Mouse (Mus musculus) layer of hippocampus, adult 2 months (tissue): ENCODE results near the gene Farp1. TPM values are rescaled to one million over a fixed set of nuclear protein-coding genes. Genes with fewer than 3 reads are reported as not detected.

Source experiments
- DNase-seq, 2 experiments: peaks; one replicate each; pipeline ENCODE4 v3.0.0; 2022; ENCODE audit warnings: low spot score in 2 of 2
- H3K27ac ChIP-seq: fragments of 200-600 bp; 2 replicates; pipeline ENCODE4 v1.8.1; 2022
- H3K4me3 ChIP-seq: fragments of 200-600 bp; 2 replicates; pipeline ENCODE4 v1.8.1; 2022; ENCODE audit warnings: mild to moderate bottlenecking
- CTCF ChIP-seq: fragments of 200-600 bp; conservative IDR thresholded peaks from 2 replicates; pipeline ENCODE4 v1.8.1; 2022; ENCODE audit warnings: antibody characterized with exemption, mild to moderate bottlenecking, moderate library complexity
- total RNA-seq, 2 experiments: library from RNA; stranded (reverse); gene quantifications; 2 replicates each; pipeline ENCODE4 v1.2.3; 2021

The Farp1 gene
- total RNA-seq, 2 experiments from 2014 or later: 102 TPM

GRCm38 (mm10) chr14:121146213-121146612, 111.2 kb downstream of the Farp1 start:
- Histone ChIP-seq H3K27ac (0 out of 2 replicates have a peak overlapping the region, but pooled peaks have one; percentile 28), H3K4me3 (no peak overlapping the region)
- DNase-seq: no peak
- TF ChIP-seq CTCF: no peak

GRCm38 (mm10) chr14:121147026-121147425, 112.0 kb downstream of the Farp1 start:
- TF ChIP-seq CTCF: no peak
- DNase-seq: no peak
- no peak overlapping the region for H3K4me3 ChIP-seq
- no peak overlapping the region for H3K27ac ChIP-seq

GRCm38 (mm10) chr14:121148088-121148785, 113.2 kb downstream of the Farp1 start:
- H3K4me3 ChIP-seq: no peak overlapping the region
- no peak for DNase-seq
- H3K27ac ChIP-seq: peak overlapping the region; percentile 62
- TF ChIP-seq CTCF: no peak

GRCm38 (mm10) chr14:121149984-121150383, 115.0 kb downstream of the Farp1 start:
- Histone ChIP-seq H3K27ac (peak overlapping the region; percentile 55), H3K4me3 (no peak overlapping the region)
- no peak for TF ChIP-seq CTCF
- no peak for DNase-seq

GRCm38 (mm10) chr14:121151837-121152236, 116.8 kb downstream of the Farp1 start:
- Histone ChIP-seq H3K27ac (peak overlapping the region; percentile 72), H3K4me3 (no peak overlapping the region)
- DNase-seq: no peak
- TF ChIP-seq CTCF: no peak

- Histone ChIP-seq H3K27ac (peak overlapping the region; percentile 72), H3K4me3 (no peak overlapping the region)
- no peak for TF ChIP-seq CTCF
- no peak for DNase-seq
Measured at GRCm38 (mm10) chr14:121152771-121153170, 117.8 kb downstream of the Farp1 start.

GRCm38 (mm10) chr14:121153260-121153659, 118.3 kb downstream of the Farp1 start:
- DNase-seq: no peak
- H3K4me3 ChIP-seq: no peak overlapping the region
- no peak for TF ChIP-seq CTCF
- peak overlapping the region; percentile 72 for H3K27ac ChIP-seq

- no peak for DNase-seq
- TF ChIP-seq CTCF: no peak
- H3K27ac ChIP-seq: no peak overlapping the region
- no peak overlapping the region for H3K4me3 ChIP-seq
Measured at GRCm38 (mm10) chr14:121155173-121155572, 120.2 kb downstream of the Farp1 start.

- Histone ChIP-seq H3K4me3 (no peak overlapping the region), H3K27ac (no peak overlapping the region)
- DNase-seq: no peak
- no peak for TF ChIP-seq CTCF
Measured at GRCm38 (mm10) chr14:121158616-121159015, 123.6 kb downstream of the Farp1 start.

GRCm38 (mm10) chr14:121162822-121163221, 127.8 kb downstream of the Farp1 start:
- no peak for TF ChIP-seq CTCF
- no peak for DNase-seq
- H3K4me3 ChIP-seq: no peak overlapping the region
- H3K27ac ChIP-seq: no peak overlapping the region

GRCm38 (mm10) chr14:121164866-121165265, 129.9 kb downstream of the Farp1 start:
- Histone ChIP-seq H3K27ac (peak overlapping the region; percentile 36; the same call in 1 of the 2 replicates), H3K4me3 (no peak overlapping the region)
- no peak for DNase-seq
- no peak for TF ChIP-seq CTCF

- Histone ChIP-seq H3K4me3 (no peak overlapping the region), H3K27ac (peak overlapping the region; percentile 36; the same call in 1 of the 2 replicates)
- no peak for TF ChIP-seq CTCF
- peak in 1 of 2 experiments; percentile 50 for DNase-seq
Measured at GRCm38 (mm10) chr14:121165408-121166037, 130.5 kb downstream of the Farp1 start.

- DNase-seq: no peak
- H3K4me3 ChIP-seq: no peak overlapping the region
- TF ChIP-seq CTCF: no peak
- peak overlapping the region; percentile 12; the same call in 1 of the 2 replicates for H3K27ac ChIP-seq
Measured at GRCm38 (mm10) chr14:121166038-121166436, 131.0 kb downstream of the Farp1 start.

GRCm38 (mm10) chr14:121168716-121169115, 133.7 kb downstream of the Farp1 start:
- Histone ChIP-seq H3K4me3 (no peak overlapping the region), H3K27ac (peak overlapping the region; percentile 37; the same call in 1 of the 2 replicates)
- TF ChIP-seq CTCF: no peak
- DNase-seq: no peak
